Mouse (Mus musculus) lung, adult 2 months (tissue): ENCODE results near the gene Tlk2. TPM values are rescaled to one million over a fixed set of nuclear protein-coding genes. Genes with fewer than 3 reads are reported as not detected.
A peak's percentile ranks its signal among the peaks of the same experiment; 100 is the strongest.

Experiments
- DNase-seq: peaks from one replicate; pipeline ENCODE4 v3.0.0; 2022
- H3K4me1 ChIP-seq: fragments of 200-500 bp; 2 replicates; pipeline ENCODE4 v1.6.1; 2011; ENCODE audit warnings: low read length; ENCODE audit not compliant: control insufficient read depth, insufficient read depth
- H3K4me3 ChIP-seq: fragments of 200-500 bp; replicated peaks from 2 replicates; pipeline ENCODE3; 2011; ENCODE audit warnings: low read depth, mild to moderate bottlenecking, control low read depth, low read length; ENCODE audit errors: extremely low read depth
- CTCF ChIP-seq: fragments of 200-500 bp; IDR thresholded peaks from 2 replicates; pipeline ENCODE4 v1.5.1; 2011; ENCODE audit warnings: mild to moderate bottlenecking, low read length, control low read depth; ENCODE audit not compliant: insufficient read depth
- POLR2A ChIP-seq: fragments of 200-500 bp; IDR thresholded peaks from 2 replicates; pipeline ENCODE4 v1.6.1; 2011; ENCODE audit warnings: low read depth, mild to moderate bottlenecking, control low read depth, low read length, borderline replicate concordance; ENCODE audit errors: extremely low read depth
- WGBS: fragments of 180-500 bp; shearing (Covaris S2); methylation state at CpG from one replicate; pipeline ENCODE4 v1.1.7; 2018; 5-methylcytosine and 5-hydroxymethylcytosine counted together
- polyA plus RNA-seq: library from polyadenylated mRNA; depleted of rRNA; stranded (reverse); fragments of >200 nt; gene quantifications from 2 replicates; pipeline ENCODE4 v1.2.3, GENCODE M21; 2012

Gene Tlk2
- polyA plus RNA-seq, 1 experiment, result 13.5 TPM

DNA sequence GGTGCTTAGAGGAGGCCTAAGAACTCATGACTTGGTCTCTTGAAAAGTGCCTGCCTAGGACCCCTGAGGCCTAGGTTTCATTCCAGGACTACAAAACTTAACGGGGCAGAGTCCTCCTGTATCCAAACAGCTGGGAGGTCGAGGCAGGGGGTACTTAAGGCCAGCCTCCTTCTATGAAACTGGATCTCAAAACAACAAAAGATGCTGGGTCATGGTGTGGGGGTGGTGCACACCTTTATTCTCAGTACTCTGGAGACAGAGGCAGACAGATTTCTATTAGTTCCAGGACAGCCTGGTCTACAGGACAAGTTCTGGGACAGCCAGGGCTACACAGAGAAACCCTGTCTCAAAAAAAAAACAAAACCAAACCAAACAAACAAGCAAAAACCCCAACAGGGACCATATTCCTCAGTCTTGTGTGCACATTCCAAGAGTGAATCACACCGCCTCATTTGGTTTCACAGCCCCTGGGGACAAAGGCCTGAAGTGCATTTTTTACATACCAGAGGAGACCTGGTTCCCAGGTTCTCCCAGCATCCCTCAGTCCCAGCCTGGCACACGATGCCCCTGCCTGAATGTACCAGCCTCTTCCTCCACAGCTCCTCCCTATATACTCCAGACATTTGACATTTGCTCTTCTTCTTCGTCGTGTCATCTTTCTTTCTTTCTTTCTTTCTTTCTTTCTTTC lies 18.8 kb upstream of the Tlk2 start:
- DNase-seq, result no peak
- H3K4me1 ChIP-seq, result no peaks in the 10 kb centered on the region
- no peak overlapping the region for H3K4me3 ChIP-seq
- TF ChIP-seq POLR2A (no peak), CTCF (no peak)
- 54% methylated on average over 6 of the region's 6 CpGs for WGBS

DNA sequence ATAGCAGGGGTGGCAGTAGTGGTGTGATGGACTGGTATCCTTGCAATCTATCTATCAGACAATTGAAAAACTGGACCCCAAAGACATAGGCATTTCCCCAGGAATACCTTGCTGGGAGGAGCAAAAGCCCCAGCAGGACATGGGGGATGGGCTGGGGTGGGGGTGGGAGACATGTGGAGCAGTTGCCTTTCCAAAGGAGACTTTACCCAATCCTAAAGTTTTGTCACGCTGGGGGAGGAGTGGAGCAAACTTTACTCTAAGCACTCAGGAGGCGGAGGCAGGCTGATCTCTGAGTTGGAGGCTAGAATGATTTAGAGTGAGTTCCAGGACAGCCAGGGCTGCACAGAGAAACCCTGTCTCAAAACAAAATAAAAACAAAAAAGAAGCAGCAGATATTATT lies 17.2 kb upstream of the Tlk2 start:
- TF ChIP-seq CTCF (no peak), POLR2A (no peak)
- Histone ChIP-seq H3K4me1 (no peaks in the 10 kb centered on the region), H3K4me3 (no peak overlapping the region)
- no peak for DNase-seq
- WGBS, result 94% methylated on average over 2 of the region's 2 CpGs

GRCm38 (mm10) chr11:105164516-105165510 lies 13.8 kb upstream of the Tlk2 start:
- Histone ChIP-seq H3K4me1 (no peaks in the 10 kb centered on the region), H3K4me3 (no peak overlapping the region)
- TF ChIP-seq POLR2A (no peak), CTCF (no peak)
- no peak for DNase-seq
- 83% methylated on average over 69 of the region's 69 CpGs for WGBS

DNA sequence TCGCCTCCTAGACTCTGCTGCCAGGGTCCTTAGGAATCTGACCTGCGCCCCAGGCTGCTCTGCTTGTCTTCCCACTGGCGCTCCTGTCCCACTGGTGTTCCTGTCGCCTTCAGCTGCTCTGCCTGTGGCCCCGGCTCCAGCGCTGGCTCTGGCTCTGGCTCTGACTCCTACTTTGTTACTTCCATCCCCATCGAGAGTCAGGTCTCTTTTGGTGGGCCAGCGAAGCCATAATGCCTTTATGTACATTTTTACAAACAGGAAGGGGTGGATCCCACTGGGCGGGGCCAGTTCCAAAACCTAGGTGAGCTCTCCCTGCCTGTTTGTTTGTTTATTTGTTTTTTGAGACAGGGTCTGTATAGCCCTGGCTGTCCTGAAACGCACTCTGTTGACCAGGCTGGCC lies 11.8 kb upstream of the Tlk2 start:
- 93% methylated on average over 10 of the region's 10 CpGs for WGBS
- no peak for DNase-seq
- TF ChIP-seq POLR2A, result no peak
- no peak for TF ChIP-seq CTCF
- Histone ChIP-seq H3K4me3 (no peak overlapping the region), H3K4me1 (no peaks in the 10 kb centered on the region)

DNA sequence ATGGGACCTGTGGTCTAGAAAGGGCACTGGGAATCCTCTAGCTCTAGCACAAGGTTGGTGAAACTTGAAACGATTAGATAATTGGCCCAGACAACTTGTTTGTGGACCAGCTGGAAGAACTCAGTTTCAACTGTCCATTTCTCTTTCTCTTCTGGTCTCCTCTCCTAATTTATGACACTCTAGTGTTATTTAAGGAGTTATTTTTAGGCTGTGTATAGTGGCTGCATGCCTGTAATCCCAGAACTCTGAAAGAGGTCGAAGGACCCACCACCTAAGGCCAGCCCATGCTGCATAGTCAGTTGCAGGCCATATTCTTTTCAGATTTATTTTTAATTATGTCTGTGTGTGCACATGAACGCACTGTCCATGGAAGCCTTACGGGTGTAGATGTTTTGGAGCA lies 916 bp downstream of the Tlk2 start:
- no peak for TF ChIP-seq POLR2A
- no peak for TF ChIP-seq CTCF
- 60% methylated on average over 4 of the region's 4 CpGs for WGBS

GRCm38 (mm10) chr11:105180471-105181091 lies 2.0 kb downstream of the Tlk2 start:
- TF ChIP-seq POLR2A (no peak), CTCF (no peak)
- WGBS, result 2% methylated on average over 35 of the region's 35 CpGs
- peak; percentile 55 for DNase-seq
- peak overlapping the region; percentile 66 for H3K4me3 ChIP-seq
- peaks cover 12% of the 10 kb centered on the region for H3K4me1 ChIP-seq

More for the DNA sequence above, 916 bp downstream of the Tlk2 start:
- Histone ChIP-seq H3K4me3 (no peak overlapping the region), H3K4me1 (peaks cover 12% of the 10 kb centered on the region)
- no peak for DNase-seq

GRCm38 (mm10) chr11:105181126-105181637 lies 2.6 kb downstream of the Tlk2 start:
- peak; percentile 88 for DNase-seq
- TF ChIP-seq POLR2A, result peak; percentile 55; the same call in 1 of the 2 replicates
- TF ChIP-seq CTCF, result no peak
- WGBS, result 1% methylated on average over 58 of the region's 60 CpGs
- Histone ChIP-seq H3K4me1 (peaks cover 12% of the 10 kb centered on the region), H3K4me3 (peak overlapping the region; percentile 66)

- no peak for TF ChIP-seq CTCF
- no peak for TF ChIP-seq POLR2A
- DNase-seq, result peak; percentile 66
- 1% methylated on average over 79 of the region's 89 CpGs for WGBS
- Histone ChIP-seq H3K4me1 (peaks cover 12% of the 10 kb centered on the region), H3K4me3 (peak overlapping the region; percentile 52)
Measured at GRCm38 (mm10) chr11:105181689-105182460, 3.3 kb downstream of the Tlk2 start.
